21 mouse cellular contexts compared by ENCODE assay signal in the genomic region with DNA sequence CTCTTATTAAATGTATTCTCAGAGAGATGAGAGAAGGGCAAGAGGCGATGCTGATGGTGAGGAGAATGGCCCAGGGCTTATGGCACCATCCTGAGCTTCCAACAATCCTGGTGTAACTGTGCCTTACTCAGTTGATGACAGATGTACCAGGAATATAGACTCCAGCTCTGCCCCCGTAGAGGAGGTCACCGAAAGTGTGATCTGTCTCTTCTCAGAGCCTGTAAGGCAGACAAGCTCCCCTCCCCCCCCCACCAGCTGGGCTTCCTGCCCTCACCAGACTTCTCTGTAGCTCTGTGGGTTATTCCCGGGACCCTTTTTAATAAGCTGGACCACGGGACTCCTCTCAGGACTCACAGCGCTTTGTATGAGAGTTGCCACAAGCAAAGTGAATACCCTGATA.
DNase-seq lines count a peak whose midpoint lies in the region; ATAC-seq and TF ChIP-seq lines count a peak whose summit lies in the region.
"Had no signal": no experiment of that assay in that cellular context is flagged by ENCODE, and none has a peak within 500 bp of the region (broad histone marks: within the 10 kb centered on the region; RNA-seq: fewer than 3 reads in every experiment).

No protein-coding gene starts in this region.

- peak; percentile 21; the same call in 1 of the 2 replicates for ATAC-seq in heart, embryonic 13.5 days (ENCODE audit: extremely low read depth, insufficient number of reproducible peaks, low FRiP score, low TSS enrichment)
- ATAC-seq in heart, postnatal 0 days (ENCODE audit: insufficient read depth, low read depth) = peak; percentile 80
- ATAC-seq: activated CD4-positive, CD25-positive, alpha-beta regulatory T cell, adult 4 months; forebrain, embryonic 15.5 days; intestine, embryonic 16.5 days; Patski had no signal

- H3K9ac ChIP-seq in heart, embryonic 13.5 days = no peak overlapping the region
- H3K9ac ChIP-seq in heart, postnatal 0 days (replicated peaks; ENCODE audit: low read depth, low read length) = no peak overlapping the region
- H3K9ac ChIP-seq: forebrain, embryonic 15.5 days; hindbrain, embryonic 15.5 days; kidney, embryonic 15.5 days had no signal

- TF ChIP-seq CTCF in heart, postnatal 0 days (IDR thresholded peaks at IDR 0.05; ENCODE audit: low read depth) = no peak

- peaks cover 11% of the 10 kb centered on the region for H3K36me3 ChIP-seq in heart, embryonic 13.5 days
- H3K36me3 ChIP-seq in heart, postnatal 0 days (replicated peaks; ENCODE audit: control insufficient read depth, insufficient read depth, low read length) = no peaks in the 10 kb centered on the region
- H3K36me3 ChIP-seq: forebrain, embryonic 15.5 days; hindbrain, embryonic 15.5 days; kidney, embryonic 15.5 days had no signal

- H3K4me3 ChIP-seq in heart, embryonic 13.5 days = no peak overlapping the region
- no peak overlapping the region for H3K4me3 ChIP-seq in heart, postnatal 0 days (ENCODE audit: low read depth, low read length)
- H3K4me3 ChIP-seq: forebrain, embryonic 15.5 days; hindbrain, embryonic 15.5 days; kidney, embryonic 15.5 days had no signal

- H3K27me3 ChIP-seq in heart, embryonic 13.5 days (replicated peaks) = no peaks in the 10 kb centered on the region
- no peaks in the 10 kb centered on the region for H3K27me3 ChIP-seq in heart, postnatal 0 days (ENCODE audit: control insufficient read depth, insufficient read depth, low read length)
- H3K27me3 ChIP-seq: forebrain, embryonic 15.5 days; hindbrain, embryonic 15.5 days; kidney, embryonic 15.5 days; Patski had no signal

- H3K4me1 ChIP-seq in heart, embryonic 13.5 days = peaks cover 65% of the 10 kb centered on the region
- peaks cover 28% of the 10 kb centered on the region for H3K4me1 ChIP-seq in heart, postnatal 0 days (ENCODE audit: control insufficient read depth, insufficient read depth)
- H3K4me1 ChIP-seq: kidney, embryonic 15.5 days had no signal

- no peak overlapping the region for H3K4me2 ChIP-seq in heart, embryonic 13.5 days
- H3K4me2 ChIP-seq in heart, postnatal 0 days (ENCODE audit: low read depth, low read length) = no peak overlapping the region
- H3K4me2 ChIP-seq: forebrain, embryonic 15.5 days; hindbrain, embryonic 15.5 days; kidney, embryonic 15.5 days had no signal

- TF ChIP-seq EP300 in heart, postnatal 0 days (IDR thresholded peaks at IDR 0.05; ENCODE audit: low read depth) = no peak

- intact Hi-C loops in heart, postnatal 14 days (cut with DNase I) = no loop called here

- 23% methylated on average over 6 of the region's 6 CpGs for WGBS in heart, embryonic 13.5 days
- 20% methylated on average over 6 of the region's 6 CpGs for WGBS in heart, postnatal 0 days

- no peaks in the 10 kb centered on the region for H3K9me3 ChIP-seq in heart, embryonic 13.5 days
- H3K9me3 ChIP-seq in heart, postnatal 0 days (replicated peaks; ENCODE audit: control insufficient read depth, low read length) = no peaks in the 10 kb centered on the region
- H3K9me3 ChIP-seq: forebrain, embryonic 15.5 days; hindbrain, embryonic 15.5 days; kidney, embryonic 15.5 days had no signal

- peak; percentile 85 for DNase-seq in heart, adult 11 months
- no peak for DNase-seq in heart, adult 18-20 months
- no peak for DNase-seq in heart, postnatal 14 days
- peak; percentile 46 for DNase-seq in heart, postnatal 0 days (ENCODE audit: low spot score)
- DNase-seq in heart, postnatal 4 days = no peak
- DNase-seq in embryo, embryonic 11 days = peak; percentile 34
- no peak for DNase-seq in layer of hippocampus, adult 18-20 months (ENCODE audit: low spot score in 2 of 2)
- DNase-seq: adrenal gland, postnatal 14 days; cerebellum, adult 18-20 months; cerebellum, adult 9-11 months; cerebellum, postnatal 36 days; gastrocnemius, postnatal 36 days; kidney, adult 2 months; kidney, postnatal 14 days had no signal

- peak overlapping the region; percentile 86 for H3K27ac ChIP-seq in heart, embryonic 13.5 days (replicated peaks)
- H3K27ac ChIP-seq in heart, postnatal 0 days (ENCODE audit: low read depth) = peak overlapping the region; percentile 49
- H3K27ac ChIP-seq: forebrain, embryonic 15.5 days; hindbrain, embryonic 15.5 days; kidney, embryonic 15.5 days had no signal

Comparison
In these comparisons a context has a peak if more than half of its experiments do, and no peak if none do; other contexts are left out.
1. DNase-seq: peak in heart, adult 11 months (single experiment), heart, postnatal 0 days (single experiment) and embryo, embryonic 11 days (single experiment); none in heart, adult 18-20 months (0 of 2), heart, postnatal 14 days (0 of 2), heart, postnatal 4 days (single experiment) and layer of hippocampus, adult 18-20 months (0 of 2).